Mouse (Mus musculus) layer of hippocampus, adult 18-20 months (tissue): ENCODE results near the gene Zbtb1. TPM values are rescaled to one million over a fixed set of nuclear protein-coding genes. Genes with fewer than 3 reads are reported as not detected.

ENCODE experiments used
- DNase-seq, 2 experiments: peaks; one replicate each; pipeline ENCODE4 v3.0.0; 2022; ENCODE audit warnings: low spot score in 2 of 2
- long read RNA-seq: library from polyadenylated mRNA; stranded (forward); transcript quantifications from one replicate; pipeline ENCODE4 v2.0.0, GENCODE M21; 2021
- total RNA-seq, 2 experiments: library from RNA; stranded (reverse); gene quantifications; 2 replicates each; pipeline ENCODE4 v1.2.3; 2021

Zbtb1 gene
- total RNA-seq, result 1 to 10 TPM; 6.8 to 7.4 TPM
- long read RNA-seq, full-length matches to known transcripts, result 18 of 38 reads
- long read RNA-seq, partial matches to known transcripts, result 1 of 38 reads
- long read RNA-seq, other reads (novel, unspliced or antisense), result 19 of 38 reads

DNA sequence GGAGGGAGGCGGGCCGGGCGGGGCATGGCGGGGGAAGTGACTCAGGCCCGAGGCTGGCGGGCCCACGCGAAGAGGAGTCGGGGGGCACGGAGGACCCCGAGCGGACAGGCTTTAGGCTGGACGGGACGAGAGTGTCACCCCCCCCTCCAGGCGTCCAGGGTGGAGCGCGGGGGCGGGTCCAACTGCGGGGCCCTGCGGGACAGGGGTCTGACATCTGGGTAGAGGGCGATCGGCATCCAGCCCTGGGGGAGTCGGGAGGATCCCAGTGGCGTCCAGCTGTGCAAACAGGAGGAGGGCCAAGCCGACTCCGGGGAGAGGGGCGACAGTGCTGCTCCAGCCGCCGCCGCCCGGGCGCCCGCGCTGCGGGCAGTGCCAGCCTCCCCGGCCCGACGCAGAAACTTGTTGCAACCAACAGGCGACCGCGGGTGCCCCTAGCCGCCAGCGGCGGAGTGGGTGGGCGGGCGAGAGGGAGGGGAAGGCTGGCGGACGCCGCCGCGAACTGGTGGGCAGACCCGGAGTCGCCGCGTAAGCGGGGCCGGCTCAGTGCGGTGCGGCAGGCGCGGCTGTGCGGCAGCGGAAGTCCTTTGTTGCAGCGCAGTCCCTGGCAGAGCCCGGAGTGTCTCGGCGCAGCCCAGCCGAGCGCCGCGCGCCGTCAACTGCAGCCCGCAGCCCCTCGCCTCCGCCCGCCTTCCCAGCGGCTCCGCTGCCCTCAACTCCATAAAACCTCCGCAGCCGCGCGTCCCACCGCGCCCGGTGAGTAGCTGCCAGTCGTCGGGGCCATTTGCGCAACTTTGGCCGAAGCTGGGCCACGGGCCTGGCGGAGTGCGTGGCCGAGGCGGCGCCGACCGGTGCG is at the start of gene Zbtb1:
TSS of gene Zbtb1 (plus strand) at position 289 of the 853 bp plus-strand sequence.
- DNase-seq, result peak; percentile 78 to 85

DNA sequence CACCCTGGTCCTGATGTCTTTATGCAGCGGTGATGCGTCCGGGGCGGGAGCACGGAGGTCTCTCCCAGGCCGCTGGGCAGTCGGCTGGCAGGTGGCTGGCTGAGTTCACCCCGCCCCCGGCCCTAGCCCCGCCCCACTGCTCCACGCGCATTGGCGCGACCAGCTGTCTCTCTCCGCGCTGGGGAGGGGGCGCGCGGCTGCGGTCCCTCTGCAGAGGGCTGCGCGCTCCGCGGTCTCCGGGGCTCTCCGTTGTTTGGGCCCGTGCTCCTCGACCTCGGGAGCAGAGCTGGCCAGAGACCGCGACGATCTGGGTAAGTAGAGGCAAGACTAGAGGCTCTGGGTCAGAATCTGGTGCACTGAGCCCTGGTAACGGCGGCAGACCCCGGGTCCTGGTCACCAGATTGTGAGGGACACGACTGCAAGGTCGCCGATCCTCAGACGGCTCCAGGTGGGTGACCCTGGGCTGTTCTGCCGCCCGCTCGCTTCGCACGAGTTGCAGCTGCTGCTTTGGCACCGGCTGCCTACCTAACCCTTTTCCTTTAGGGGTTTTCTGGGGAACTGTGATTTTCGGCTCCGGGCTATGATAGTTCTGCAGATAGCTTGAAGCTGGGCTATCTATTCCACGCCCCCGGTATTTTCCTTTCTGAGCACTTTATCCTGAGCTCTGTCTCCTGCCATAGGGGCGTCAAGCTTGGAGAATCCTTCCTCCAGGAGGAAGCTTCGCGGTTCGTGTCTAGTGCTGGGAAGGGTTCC is 45.2 kb upstream of the Zbtb1 start, which contains the start of gene Akap5:
TSS of gene Akap5 (plus strand) at position 213 of the 753 bp plus-strand sequence.
- DNase-seq, result peak; percentile 53 to 69

DNA sequence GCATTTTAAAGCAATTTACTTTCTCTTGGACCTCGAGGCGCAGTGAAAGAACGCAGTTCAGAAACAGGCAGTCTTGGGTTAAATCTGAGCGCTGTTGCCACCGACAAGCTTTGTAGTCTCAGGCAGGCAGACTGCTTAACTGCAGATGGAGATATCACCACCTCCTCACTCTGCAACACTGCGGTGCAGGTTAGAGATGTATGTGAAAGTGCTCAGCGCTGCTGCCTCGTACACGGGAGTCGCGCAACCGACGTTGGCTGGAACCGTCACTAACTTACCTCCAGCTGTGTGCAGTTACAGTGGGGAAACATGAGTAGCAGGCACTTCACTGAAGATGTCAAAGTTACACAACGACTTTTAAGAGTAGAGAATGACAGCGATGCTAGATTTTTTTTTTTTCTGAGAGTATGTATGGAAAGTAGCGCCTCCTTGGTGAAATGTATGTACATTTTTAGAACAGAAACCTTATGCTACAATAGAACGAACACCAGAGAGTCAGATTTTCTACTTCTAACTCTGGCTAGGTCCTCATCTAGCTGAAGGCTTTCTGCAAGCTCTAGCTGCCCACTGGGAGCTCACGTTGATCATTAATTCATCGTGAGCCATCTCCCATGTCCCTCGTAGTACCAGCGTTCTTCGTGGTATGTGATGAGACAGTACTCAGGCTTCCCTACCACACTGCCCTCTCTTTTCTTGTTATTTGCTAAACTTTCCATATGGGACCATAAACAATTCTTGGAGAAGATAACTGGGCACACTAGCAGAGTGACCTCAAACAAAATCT is 43.4 kb upstream of the Zbtb1 start:
- peak in 1 of 2 experiments; percentile 48 for DNase-seq

DNA sequence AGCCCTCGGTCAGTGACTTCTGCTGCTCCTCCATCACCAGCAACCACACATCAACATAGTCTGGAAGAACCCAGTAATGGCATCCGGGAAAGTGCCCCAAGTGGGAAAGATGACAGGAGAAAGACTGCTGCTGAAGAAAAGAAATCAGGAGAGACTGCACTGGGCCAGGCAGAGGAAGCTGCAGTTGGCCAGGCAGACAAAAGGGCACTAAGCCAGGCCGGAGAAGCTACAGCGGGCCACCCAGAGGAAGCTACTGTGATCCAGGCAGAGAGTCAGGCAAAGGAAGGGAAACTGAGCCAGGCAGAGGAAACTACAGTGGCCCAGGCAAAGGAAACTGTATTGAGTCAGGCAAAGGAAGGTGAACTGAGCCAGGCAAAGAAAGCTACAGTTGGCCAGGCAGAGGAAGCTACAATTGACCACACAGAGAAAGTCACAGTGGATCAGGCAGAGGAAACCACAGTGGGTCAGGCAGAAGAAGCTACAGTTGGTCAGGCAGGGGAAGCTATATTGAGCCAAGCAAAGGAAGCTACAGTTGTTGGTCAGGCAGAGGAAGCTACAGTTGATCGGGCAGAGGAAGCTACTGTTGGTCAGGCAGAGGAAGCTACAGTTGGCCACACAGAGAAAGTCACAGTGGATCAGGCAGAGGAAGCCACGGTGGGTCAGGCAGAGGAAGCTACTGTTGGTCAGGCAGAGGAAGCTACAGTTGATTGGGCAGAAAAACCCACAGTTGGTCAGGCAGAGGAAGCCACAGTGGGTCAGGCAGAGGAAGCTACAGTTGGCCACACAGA is 41.3 kb upstream of the Zbtb1 start:
- DNase-seq, result no peak

DNA sequence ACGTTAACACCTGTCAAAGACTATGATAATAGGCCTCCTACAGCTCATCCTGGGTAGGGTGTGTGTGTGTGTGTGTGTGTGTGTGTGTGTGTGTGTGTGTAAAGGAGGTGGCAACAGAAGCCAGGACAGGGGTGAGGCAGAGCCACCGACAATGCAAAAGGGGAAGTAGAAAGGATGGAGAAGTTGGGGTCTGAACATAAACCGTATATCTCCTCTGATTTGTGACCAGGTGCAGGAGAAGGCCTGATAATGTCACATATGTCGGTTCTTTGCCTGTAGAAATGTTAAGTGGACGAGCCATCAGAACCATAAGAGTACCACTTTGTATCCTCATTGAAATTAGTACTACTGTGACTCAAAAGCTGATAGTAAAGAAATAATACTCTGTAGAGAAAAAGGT is 36.4 kb upstream of the Zbtb1 start:
- DNase-seq, result no peak

DNA sequence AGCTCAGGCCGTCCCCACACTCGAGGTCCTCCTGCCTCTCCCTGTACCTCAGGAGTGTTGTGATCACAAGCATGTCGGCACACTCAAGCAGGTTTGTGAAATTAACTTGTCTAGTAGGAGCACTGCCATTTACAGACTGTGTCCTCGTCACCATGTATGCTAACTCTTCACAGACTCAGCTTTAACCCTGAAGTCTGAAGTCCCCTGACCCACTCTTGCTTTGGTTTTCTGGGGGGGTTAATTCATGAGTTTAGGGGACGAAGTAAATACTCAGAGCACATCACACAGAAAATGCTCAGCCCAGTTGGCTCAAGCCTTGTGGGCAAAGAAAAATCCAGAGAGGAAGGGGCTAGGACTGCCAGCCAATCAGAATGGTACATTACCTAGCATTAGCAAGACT is 34.4 kb upstream of the Zbtb1 start:
- DNase-seq, result no peak

DNA sequence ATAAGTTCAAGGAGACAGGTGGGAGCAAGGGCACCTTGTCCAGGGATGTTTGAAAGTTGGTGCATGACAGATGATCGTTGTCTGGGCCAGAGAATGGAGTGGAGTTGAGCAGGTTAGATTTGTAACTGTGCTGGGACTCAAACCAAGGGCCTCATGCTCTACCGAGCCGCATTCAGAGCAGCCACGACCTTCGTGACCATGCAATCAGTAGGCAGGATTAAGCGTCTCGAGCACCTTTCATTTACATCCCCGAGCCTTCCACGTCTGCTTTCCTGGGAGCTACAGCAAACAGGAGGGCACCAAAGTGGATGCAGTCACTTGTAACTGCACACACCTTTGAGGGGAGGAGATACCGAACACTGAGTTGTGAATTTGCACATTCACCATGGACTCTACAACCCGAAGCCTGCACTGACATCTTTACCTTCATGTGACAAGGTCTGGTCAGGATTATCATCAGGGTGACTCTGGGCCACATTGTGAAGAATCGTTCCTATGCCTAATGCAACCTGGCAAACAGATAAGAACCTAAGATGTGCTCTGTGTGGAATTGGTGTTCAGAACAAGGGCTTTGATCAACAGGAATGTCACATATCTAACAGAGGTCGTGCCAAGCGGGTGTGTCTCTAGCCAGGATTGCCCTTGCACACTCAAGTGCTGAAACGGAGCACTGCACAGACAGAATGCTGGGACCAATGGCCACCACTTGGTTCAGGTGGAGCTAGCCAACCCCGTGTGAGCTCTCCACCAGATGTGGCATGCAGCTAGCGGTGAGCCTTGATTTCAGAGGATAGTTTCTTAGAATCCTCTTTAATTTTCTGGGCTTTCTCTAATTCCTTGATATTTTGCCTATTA is 33.7 kb upstream of the Zbtb1 start:
- DNase-seq, result no peak

DNA sequence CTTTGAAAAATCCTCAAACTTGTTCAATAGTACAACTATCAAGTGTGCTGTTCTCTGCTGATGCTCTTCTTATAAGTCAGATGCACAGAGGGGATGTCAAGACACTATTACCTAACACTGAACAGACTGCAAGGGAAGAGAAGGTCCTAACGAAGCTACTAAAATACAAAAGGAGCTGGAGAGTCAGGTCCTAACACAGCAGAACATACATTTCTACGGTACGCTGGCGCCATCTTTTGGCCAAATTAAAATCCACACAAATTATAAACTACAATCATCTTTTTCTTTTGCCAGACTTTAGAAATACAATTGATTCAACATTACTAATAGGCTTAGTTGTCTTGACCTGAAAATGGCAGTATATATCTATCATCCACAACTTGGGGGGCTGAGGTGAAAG is 29.0 kb upstream of the Zbtb1 start:
- DNase-seq, result peak; percentile 46 to 90

DNA sequence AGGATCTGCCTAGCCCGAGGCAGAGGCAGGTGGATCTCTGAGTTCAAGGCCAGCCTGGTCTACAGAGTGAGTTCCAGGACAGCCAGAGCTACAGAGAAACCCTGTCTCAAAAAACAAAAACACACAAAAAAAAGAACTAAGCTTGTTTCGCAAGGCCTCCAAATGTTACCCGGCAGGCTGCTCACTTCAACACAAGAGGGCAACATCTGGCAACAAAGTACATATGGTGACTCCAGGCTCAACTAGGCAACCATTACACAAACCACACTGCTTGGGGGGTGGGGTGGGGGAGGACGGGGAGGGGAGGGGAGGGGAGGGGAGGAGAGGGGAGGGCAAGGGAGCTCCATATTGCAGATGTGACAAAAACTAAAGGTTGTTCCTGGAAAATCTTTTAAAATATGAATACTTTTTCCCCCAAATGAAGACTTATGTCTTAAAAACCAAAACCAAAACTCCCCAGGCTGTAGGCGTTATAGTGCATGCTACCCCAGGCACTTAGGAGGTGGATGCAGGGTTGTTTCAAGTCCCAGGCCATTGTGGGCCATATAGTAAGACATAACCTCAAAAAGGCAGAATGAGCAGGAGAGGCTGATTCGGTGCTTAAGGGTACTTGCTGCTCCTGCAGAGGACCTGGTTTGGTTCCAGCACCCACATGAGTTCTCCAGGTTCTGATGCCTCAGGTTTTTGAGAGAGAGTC is 24.2 kb upstream of the Zbtb1 start:
- no peak for DNase-seq

DNA sequence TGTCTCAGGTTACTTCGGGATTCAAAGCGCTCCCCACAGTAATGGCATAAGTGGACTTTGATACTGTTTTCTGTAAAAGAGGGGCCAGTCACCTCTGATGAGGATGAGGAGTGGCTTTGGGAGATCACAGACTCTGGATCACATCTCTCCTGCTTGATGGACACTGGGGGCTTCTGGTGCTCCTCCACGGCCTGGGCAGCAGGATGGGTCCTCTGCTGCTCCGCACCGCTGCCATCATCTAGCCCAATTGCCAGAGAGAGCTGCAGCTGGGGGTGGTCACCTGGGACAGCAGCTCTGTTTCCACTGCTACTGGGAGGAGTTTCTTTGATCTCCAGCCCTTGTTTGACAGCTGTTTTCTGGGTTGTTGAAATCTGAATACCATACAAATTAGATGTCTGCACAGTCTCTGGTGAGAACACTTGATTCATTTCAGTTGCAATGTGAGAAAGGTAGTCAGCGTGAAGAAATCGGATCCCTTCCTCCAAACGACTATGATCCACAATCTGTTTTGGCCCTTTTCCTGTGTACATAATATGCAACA is 20.3 kb upstream of the Zbtb1 start:
- no peak for DNase-seq

DNA sequence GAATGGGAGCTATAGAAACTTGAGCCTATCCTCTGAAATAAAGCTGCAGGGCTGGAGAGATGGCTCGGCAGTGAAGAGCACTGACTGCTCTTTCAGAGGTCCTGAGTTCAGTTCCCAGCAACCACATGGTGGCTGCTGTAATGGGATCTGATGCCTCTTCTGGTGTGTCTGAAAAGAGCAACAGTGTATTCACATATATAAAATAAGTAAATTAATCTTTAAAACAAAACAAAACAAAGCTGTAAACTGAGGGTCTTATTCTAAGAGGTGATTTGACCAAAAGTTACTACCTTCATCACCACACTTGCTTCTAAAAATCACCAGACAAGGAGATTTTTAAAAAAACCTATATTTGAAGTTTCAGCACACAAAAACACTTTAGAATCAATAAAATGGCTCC is 9.2 kb upstream of the Zbtb1 start:
- DNase-seq, result no peak

DNA sequence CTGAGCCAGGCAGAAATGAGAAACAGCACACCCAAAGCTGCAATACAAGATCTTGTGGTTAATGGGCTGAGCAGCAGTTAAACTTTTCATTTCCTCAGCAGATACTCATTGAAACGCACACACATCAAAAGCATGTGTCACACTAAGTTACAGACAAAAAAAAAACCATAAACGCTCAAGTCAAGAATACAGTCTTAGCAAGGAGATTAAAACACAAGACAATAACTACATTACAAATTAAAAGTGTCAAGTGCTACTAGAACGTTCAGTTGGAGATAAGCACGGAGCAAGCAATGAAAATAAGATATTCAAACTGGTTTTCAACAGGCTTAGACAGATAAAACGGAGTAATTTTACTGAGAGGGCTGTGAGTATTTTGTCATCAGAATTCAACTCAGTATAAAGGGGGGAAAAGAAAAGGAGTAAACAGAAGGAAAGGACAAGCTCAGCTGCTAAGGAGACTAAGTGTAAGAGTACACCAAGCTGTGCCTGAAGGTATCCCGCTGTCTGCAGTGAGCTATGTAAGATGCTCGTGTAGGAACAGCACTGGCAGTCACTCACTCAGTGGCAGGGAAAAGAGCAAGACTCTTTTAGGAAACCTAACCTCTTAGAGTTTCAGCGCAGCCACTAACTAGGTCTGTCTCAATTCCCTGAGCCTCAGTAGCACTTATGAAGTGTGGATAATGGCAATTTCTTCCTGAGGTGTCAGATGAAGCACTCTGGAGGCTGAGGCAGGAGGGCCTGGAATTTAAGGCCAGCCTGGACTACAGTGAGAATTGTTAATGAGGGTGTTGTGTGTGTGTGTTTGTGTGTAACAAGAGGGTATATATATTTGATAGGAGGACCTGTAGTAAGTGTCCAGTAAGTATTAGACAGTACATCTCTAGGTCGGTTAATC is 8.4 kb upstream of the Zbtb1 start:
- no peak for DNase-seq

DNA sequence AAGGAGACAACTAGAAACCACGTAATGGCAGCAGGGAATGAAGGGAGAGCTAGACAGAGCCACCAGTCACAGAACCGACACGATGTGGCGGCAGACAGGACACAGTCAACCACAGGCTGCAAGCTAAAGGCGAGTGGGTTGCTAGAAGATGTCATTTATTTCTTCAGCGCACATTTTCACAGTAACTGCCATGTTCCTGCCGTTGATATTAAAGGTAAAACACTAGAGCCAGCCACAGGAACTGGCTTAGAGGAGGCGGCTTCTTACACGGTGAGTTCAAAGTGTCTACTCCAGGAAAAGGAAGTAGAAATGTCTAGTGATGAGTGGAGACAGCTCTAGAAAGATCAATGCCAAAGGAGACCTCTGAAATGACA is 7.8 kb upstream of the Zbtb1 start:
- DNase-seq, result no peak

DNA sequence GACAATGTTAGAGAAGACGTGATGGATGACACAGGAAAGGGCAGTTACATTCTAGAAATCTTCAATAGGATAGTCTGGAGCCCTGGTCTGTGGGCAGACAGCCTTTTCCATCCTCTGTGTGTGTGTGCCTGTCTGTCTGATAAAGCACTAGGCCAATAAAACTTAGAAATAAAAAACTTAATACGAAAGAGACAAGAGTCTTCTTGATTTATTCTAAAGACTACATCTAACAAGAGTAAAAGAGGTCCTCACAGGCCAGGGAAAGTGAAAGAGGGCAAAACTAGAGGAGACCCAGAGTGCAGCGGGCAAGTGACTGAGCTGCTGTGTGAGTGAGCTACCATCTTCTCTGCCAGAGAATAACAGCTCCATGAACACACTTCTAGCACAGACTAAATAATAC is 3.8 kb upstream of the Zbtb1 start:
- no peak for DNase-seq

DNA sequence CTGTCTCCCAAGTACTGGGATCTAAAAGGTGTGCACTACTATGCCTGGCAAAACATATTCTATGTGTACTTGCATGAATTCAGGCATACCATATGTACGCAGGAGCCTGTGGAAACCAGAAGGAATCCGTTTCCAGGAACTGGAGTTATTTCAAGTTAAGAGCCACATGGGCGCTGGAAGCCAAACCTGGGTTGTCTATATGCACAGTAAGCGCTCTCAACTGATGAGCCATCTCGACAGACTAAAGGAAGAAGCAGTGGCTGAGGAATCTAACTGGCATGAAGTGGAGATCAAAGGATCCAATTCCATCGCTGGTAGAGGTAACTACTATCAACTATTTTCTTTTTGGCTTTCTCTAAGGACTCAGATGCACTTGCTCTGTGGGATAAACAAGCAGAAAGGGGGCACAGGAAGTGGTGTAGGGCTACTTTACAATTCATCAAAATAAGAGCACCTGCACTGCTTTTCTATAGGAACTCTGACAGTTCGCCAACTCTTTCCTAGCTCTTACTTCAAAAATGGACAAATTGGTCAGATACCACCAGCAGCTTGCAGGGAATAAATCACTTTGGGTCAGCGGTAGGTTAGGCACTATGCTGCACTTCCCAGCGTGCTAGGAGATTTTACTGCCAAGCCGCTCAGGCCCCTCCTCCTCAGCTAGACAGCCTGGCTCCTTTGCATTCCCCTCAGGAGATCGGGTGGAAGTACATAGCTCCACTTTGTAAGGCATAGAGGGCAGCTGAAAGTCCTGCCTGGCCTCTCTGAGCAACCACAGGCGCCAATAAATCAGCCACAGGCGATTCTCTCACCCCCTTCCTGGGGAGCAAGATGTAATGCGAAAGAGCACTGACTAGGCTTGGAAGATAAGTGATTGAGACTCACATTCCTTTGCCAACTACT is 2.7 kb upstream of the Zbtb1 start:
- no peak for DNase-seq

DNA sequence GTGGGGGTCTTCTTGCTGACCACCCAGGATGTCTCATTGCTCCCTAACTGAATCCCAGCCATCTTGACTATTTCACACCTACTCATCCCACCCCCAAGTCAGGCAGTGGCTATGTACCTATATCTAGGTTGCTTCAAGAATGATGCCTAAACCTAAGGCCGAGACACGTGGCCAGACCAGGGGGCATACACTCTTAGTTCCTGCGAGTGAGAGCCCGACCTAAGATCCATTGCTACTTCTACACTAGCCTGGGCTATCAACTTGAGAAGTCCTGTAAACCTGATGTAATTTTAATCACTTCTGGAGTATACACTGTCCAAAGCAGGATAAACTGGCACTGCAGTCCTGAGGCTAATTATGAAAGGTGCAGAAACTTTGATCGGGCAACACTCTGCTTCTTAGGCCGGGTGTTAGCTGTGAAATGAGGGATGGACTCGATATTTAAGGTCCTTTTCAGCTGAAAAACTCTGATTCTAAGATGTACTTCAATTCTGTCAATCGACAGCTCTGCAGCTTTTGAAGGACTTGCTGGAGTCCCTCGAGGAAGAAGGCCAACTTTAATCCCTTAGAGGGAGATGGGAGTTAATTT is 1.8 kb upstream of the Zbtb1 start:
- DNase-seq, result no peak
